Mouse (Mus musculus) ovary, postnatal 36 days (tissue): Measurements from ENCODE around the gene Atg4d.
"Not testable (repeated sequence)": the region's sequence is repeated elsewhere in the genome, so short reads cannot be mapped to it uniquely, and the experiment has no call there.

Experiments
- DNase-seq: peaks from one replicate; pipeline ENCODE4 v3.0.0; 2022; ENCODE audit warnings: low spot score, mixed read lengths

The Atg4d gene

DNA sequence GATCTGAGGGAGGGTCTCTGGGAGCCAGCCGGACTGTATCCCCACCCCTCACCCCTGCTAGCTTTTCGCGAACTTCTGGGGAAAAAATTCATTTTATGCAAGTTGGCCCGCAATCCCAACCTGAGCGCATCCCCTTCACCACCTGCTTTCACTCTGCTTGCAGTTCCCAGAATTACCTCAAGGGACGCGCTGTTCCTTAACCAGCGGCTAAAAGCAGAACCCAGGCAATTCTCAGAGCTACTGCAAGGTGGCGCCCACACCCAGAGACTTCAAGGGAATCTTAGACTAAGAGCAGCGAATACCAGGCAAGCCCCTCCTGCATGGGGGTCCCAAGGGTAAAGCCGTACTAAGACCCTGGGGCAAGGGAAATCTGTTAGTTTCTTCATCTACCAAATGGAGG lies 23.8 kb upstream of the Atg4d start:
- peak; percentile 72 for DNase-seq

GRCm38 (mm10) chr9:21243826-21244427 lies 21.2 kb upstream of the Atg4d start:
- no peak for DNase-seq

GRCm38 (mm10) chr9:21244428-21245112 lies 20.5 kb upstream of the Atg4d start:
- no peak for DNase-seq

GRCm38 (mm10) chr9:21245113-21245487 lies 20.0 kb upstream of the Atg4d start:
- no peak for DNase-seq

- DNase-seq: no peak
These were observed 18.8 kb upstream of the Atg4d start for GRCm38 (mm10) chr9:21246342-21246741.

DNA sequence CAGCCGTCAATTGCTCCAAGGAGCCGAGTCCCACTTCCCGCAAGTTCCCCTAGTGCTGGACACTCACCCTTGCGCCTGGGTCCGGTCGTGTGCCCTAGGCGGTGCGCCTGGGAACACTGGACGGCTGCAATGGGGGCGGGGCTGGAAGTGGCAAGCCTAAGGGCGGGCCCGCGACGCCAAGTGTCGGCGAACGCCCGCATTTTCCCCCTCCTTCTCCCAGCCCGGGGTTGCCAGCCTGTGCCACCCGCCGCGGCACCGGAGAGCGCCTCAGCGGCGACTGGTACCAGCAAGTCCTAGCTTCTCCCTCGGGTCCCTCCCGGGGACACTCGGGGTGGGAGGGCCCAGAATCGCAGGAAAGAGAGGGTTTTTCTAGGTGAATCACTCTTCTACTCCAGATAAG lies 16.8 kb upstream of the Atg4d start, which contains the start of gene S1pr5:
S1pr5 (minus strand) TSS at position 118 of the 400 bp plus-strand sequence.
- DNase-seq: peak; percentile 46

DNA sequence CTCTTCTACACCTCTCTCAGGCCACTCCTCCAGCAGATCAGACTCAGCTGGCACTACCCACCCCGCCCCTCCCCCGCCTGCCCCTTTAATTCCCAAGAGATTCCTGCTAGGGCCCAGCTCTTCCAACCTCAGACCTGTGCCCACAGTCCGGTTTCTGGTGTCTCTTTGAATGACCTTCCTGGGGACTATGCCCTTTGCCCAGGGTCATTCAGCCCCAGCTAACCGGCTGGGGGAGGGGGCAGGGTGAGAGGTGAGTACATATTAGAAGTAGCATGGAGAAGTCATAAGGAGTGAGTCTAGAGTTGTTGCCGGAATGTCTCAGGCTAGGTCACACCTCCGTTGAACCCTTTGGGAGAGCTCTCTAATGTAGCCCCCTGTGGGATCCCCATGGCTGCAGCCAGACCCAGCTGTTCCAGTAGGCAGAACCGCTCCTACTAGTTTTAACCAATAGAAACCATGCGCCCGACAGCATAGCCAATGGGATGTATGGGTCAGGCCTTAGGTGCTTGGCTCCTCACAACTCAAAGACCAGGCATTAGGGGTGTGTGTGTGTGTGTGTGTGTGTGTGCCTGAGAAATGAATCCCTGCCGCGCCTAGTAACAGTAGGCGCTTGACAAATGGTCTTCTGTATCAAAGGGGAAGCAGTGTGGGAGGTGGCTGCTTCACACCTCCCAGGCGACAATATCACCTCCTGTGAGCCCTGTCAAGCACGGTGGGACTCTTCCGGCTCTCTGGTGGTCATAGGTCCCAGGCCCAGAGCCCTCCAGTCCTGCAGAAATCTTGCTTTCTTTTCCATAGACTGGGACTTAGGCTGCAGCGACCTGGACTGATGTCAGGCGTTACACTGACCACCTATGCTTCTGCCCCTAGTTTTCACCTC lies 15.2 kb upstream of the Atg4d start:
- DNase-seq: no peak

GRCm38 (mm10) chr9:21250509-21250908 lies 14.6 kb upstream of the Atg4d start:
- DNase-seq: no peak

DNA sequence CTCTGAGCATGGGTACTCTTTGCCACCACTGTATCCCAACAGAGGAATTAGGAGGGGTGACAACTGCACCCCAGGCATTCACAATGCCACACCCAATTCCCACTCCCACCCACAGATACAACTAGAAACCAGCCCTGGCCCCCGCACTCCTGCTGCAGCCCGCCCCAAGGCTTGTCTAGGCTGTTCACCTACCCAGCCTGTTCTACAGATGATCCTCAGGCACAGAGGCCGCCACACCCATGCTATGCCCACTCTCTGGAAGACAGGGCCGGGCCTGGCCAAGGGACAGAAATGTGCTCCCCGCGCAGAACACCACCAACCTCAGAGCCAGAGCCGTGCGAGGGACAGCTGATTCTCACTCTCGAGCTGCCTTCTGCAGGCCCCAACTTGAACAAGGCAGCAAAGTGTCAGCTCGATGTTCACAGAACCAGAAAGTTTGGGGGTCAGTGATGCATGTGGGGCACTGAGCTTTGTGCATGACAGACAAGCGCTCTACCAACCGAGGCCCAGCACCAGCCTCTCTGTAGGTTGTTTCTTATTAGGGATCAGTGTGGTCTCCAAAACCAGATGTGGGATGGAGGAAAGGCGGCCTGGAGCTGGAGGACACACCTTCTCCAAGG lies 13.9 kb upstream of the Atg4d start:
- DNase-seq: no peak

GRCm38 (mm10) chr9:21254690-21255089 lies 10.4 kb upstream of the Atg4d start:
- DNase-seq: no peak

DNA sequence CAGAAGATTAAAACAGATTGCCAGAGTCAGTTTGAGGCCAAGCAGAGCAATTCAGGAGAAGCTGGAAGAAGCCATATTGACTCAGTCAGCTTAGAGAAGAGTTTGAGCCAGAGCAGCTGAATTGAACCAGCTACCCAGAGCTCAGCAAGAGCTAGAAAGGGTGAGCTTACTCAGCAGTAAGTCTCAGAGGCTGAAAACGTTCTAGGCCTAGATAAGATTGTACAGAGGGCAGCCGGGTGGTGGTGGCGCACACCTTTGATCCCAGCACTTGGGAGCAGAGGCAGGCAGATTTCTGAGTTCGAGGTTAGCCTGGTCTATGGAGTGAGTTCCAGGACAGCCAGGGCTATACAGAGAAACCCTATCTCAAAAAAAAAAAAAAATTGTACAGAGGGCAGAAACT lies 8.7 kb upstream of the Atg4d start:
- not testable (repeated sequence) for DNase-seq

- no peak for DNase-seq
These were observed 4.5 kb upstream of the Atg4d start for GRCm38 (mm10) chr9:21260491-21261040.

DNA sequence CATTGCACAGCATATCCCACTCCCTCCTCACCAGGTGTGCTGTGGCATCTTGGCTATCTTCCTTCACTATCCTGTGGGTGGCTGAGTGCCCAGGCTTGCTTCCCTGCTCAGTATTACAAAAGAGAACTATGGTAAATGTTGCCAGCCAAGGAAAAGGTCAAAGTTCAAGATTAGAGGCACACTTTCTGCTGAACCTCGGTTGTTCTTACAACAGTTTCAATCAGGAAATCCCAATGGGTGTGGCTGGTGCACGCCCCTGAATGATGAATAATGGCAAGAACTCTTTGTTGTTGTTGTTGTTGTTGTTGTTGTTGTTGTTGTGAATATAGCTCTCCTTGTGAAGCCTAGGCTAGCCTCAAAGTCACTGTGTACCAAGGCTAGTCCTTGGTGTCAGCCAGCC lies 3.3 kb upstream of the Atg4d start:
- DNase-seq: no peak

GRCm38 (mm10) chr9:21264272-21264999 lies 657 bp upstream of the Atg4d start:
- DNase-seq: no peak

- DNase-seq: no peak
These were observed 518 bp downstream of the Atg4d start for GRCm38 (mm10) chr9:21265611-21266010.

DNA sequence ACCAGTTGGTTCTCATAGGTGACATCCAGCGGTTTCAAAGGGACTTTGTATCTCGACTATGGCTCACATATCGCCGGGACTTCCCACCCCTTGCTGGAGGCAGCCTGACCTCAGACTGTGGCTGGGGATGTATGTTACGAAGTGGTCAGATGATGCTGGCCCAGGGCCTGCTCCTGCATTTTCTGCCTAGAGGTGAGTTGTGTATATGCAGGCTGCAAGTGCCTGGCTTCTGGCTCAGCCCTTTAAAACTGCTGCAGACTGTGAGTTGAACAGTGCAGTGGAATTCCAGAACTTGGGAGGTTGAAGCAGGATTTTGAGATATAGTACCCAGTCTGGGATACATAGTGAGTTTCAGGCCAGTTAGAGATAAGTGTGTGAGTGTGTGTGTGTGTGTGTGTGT lies 1.8 kb downstream of the Atg4d start:
- no peak for DNase-seq

DNA sequence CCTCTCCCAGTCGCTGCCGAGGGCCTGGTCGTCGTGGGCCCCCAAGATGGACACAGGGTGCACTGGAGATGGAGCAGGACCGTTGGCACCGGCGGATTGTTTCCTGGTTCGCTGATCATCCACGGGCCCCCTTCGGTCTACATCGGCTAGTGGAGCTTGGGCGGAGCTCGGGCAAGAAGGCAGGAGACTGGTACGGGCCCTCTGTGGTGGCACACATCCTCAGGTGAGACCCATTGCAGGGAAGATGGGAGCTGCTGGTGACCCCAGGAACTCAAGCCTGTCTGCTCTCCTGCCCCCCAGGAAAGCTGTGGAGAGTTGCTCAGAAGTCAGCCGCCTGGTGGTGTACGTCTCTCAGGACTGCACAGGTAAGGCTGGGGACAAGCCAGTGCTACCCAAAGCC lies 3.2 kb downstream of the Atg4d start:
- no peak for DNase-seq

- DNase-seq: not testable (repeated sequence)
These were observed 4.5 kb downstream of the Atg4d start for GRCm38 (mm10) chr9:21269590-21269989.

DNA sequence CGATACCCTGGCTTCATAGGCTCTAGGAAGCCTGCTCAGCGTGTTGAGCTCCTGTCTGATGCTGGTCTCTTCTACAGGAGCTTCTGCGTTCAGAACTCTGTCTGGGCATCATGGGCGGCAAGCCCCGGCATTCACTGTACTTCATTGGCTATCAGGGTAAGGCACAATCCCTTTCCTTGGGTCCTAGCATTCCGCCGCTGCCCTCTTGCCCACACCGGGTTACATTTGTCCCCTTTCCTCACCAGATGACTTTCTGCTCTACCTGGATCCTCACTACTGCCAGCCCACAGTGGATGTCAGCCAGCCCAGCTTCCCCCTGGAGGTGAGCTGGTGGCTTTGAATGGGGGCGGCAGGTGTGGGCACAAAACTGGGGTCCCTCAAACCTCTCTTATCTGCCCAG lies 7.3 kb downstream of the Atg4d start:
- no peak for DNase-seq

DNA sequence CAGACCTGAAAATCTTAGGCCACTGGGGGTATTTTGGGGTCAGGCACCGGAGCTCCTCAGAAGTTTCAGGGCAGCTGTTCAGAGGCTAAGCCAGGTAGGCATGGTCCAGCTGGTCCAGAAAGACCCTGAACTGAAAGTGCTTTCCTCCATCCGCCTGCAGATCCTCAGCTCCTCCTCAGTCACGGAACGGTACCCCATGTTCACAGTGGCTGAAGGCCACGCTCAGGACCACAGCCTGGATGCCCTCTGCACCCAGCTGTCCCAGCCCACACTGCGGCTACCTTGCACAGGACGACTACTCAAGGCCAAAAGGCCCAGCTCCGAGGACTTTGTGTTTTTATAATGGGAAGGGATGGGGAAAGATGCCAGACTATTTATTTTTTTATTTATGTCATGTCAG lies 8.0 kb downstream of the Atg4d start:
- DNase-seq: no peak

DNA sequence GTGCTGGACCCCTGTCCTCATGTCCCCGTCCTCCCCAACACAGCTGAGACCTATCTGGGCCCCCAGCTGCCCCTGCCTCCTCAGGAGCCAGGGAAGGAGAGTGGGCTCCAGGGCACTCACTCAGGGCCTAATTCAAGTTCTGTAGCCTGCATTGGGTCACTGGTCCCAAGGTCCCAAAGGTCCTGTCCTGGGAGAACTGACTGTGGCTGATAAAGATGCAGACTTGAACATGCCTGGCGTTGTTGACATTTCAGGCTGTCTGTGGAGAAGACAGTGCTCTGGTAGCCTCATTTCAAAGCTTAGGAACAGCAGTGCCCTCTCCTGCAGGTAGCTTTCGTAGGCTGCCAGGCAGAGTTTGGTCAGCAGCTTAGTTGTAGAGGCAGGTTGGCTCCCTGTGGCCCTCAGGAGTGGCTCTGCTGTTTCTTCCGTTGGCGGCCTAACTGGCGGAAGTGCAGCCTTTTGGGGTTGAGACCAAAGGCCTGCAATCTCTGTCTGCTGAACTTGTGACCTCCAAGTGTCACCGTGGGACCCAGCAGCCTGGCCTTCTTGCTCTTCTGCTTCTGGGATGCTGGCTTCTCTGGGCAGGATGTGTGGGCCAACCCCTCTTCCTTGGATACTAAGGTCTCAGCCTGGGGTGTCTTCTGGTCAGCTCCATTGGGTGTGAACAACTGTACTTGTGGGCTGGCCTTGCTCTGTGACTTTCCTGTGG lies 8.6 kb downstream of the Atg4d start:
- no peak for DNase-seq
